Mouse (Mus musculus): ENCODE results near the gene Vmn2r78. TPM values are rescaled to one million over a fixed set of nuclear protein-coding genes. Genes with fewer than 3 reads are reported as not detected.

The Vmn2r78 gene
- not detected for polyA plus RNA-seq (2014; fragmentation: Illumina TruSeq; extraction: RNeasy Lipid Tissue Mini Kit (QIAGEN cat#74804); ENCODE audit: low read depth, low replicate concordance)

DNA sequence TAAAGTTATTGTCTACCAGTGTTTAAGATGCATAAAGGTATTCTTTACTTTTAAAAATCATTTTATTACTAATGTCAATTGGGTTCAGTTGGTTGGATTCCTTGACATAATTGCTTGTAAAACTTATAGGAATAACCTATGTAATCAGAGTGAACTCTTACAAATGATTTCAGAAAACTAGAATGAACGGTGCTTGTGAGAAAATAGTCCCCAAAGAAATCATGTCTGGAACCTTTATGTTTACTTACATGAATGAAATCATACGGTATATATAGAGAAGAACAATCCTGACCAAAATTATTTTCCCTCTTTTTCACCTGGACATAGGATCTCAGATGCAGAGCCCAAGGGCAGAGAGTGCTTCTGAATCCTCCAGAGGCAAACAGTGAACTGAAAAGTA is at the start of gene Vmn2r78:
TSS of gene Vmn2r78 (plus strand) at position 301 of the 400 bp plus-strand sequence.

GRCm38 (mm10) chr7:86995815-86996214 is 80.9 kb downstream of the Vmn2r78 start, which contains the start of gene Vmn2r79:
Vmn2r79 (plus strand) TSS chr7:86996115.

Other genes starting within 250 kb of the Vmn2r78 start
- not detected for gene Olfr292, start 226.8 kb upstream of the Vmn2r78 start, polyA plus RNA-seq (2014; fragmentation: Illumina TruSeq; extraction: RNeasy Lipid Tissue Mini Kit (QIAGEN cat#74804); ENCODE audit: low read depth, low replicate concordance)
- 466 TPM for gene Folh1, start 139.2 kb upstream of the Vmn2r78 start, polyA plus RNA-seq (2014; fragmentation: Illumina TruSeq; extraction: RNeasy Lipid Tissue Mini Kit (QIAGEN cat#74804); ENCODE audit: low read depth, low replicate concordance)
- gene Vmn2r77, start 120.1 kb upstream of the Vmn2r78 start, polyA plus RNA-seq (2014; fragmentation: Illumina TruSeq; extraction: RNeasy Lipid Tissue Mini Kit (QIAGEN cat#74804); ENCODE audit: low read depth, low replicate concordance) = 0.28 TPM
- not detected for gene Vmn2r79, start 81.0 kb downstream of the Vmn2r78 start, polyA plus RNA-seq (2014; fragmentation: Illumina TruSeq; extraction: RNeasy Lipid Tissue Mini Kit (QIAGEN cat#74804); ENCODE audit: low read depth, low replicate concordance)